Mouse (Mus musculus) heart, postnatal 0 days (tissue): Measurements from ENCODE around the gene Tfeb. TPM values are rescaled to one million over a fixed set of nuclear protein-coding genes. Genes with fewer than 3 reads are reported as not detected.

Source experiments
- ATAC-seq: fragments of 200-750 bp; cut with Nextera tagmentation; 2 replicates; pipeline ENCODE4 v1.8.0; 2017; ENCODE audit warnings: low read depth, moderate number of reproducible peaks, moderate library complexity; ENCODE audit not compliant: insufficient read depth
- DNase-seq: peaks from one replicate; pipeline ENCODE4 v3.0.0-alpha.2; 2016; ENCODE audit warnings: low spot score
- H3K27ac ChIP-seq: fragments of 300-500 bp; sonication (generic); 2 replicates; pipeline ENCODE4 v1.5.1; 2014; ENCODE audit warnings: low read depth, mild to moderate bottlenecking
- H3K27me3 ChIP-seq: fragments of 300-500 bp; sonication (generic); 2 replicates; pipeline ENCODE4 v1.6.1; 2014; ENCODE audit warnings: low read length, mixed read lengths; ENCODE audit not compliant: control insufficient read depth, insufficient read depth
- H3K36me3 ChIP-seq: fragments of 300-500 bp; sonication (generic); replicated peaks from 2 replicates; pipeline ENCODE4 v1.6.1; 2014; ENCODE audit warnings: low read length, mixed read lengths; ENCODE audit not compliant: control insufficient read depth, insufficient read depth
- H3K4me1 ChIP-seq: fragments of 300-500 bp; sonication (generic); 2 replicates; pipeline ENCODE4 v1.6.1; 2014; ENCODE audit warnings: antibody characterized with exemption; ENCODE audit not compliant: control insufficient read depth, insufficient read depth
- H3K4me2 ChIP-seq: fragments of 300-500 bp; sonication (generic); 2 replicates; pipeline ENCODE4 v1.6.1; 2014; ENCODE audit warnings: low read depth, mild to moderate bottlenecking, low read length, moderate library complexity
- H3K4me3 ChIP-seq: fragments of 300-500 bp; sonication (generic); 2 replicates; pipeline ENCODE4 v1.5.1; 2014; ENCODE audit warnings: low read depth, low read length
- H3K9ac ChIP-seq: fragments of 300-500 bp; sonication (generic); replicated peaks from 2 replicates; pipeline ENCODE4 v1.6.1; 2014; ENCODE audit warnings: low read depth, low read length, mixed read lengths
- H3K9me3 ChIP-seq: fragments of 300-500 bp; sonication (generic); replicated peaks from 2 replicates; pipeline ENCODE4 v1.6.1; 2016; ENCODE audit warnings: low read length; ENCODE audit not compliant: control insufficient read depth
- CTCF ChIP-seq: IDR thresholded peaks from 2 replicates; pipeline ENCODE4 v1.5.1; 2016; ENCODE audit warnings: antibody characterized with exemption, control low read depth, low read depth
- EP300 ChIP-seq: IDR thresholded peaks from 2 replicates; pipeline ENCODE4 v1.6.1; 2016; ENCODE audit warnings: antibody characterized with exemption, low read depth
- WGBS: fragments of 180-500 bp; shearing (Covaris S2); extraction: QIAGEN DNeasy Blood & Tissue Kit; methylation state at CpG from one replicate; pipeline ENCODE4 v1.1.7; 2014; 5-methylcytosine and 5-hydroxymethylcytosine counted together
- polyA plus RNA-seq: library from polyadenylated mRNA; unstranded; fragments of >200 nt; fragmentation: Nextera tagmentation; extraction: Ambion mirVana; gene quantifications from 2 replicates; pipeline ENCODE4 v1.2.1, GENCODE M21; 2015
- total RNA-seq: library from RNA; depleted of rRNA; stranded (reverse); fragments of >200 nt; gene quantifications from 2 replicates; pipeline ENCODE4 v1.2.3, GENCODE M21; 2014; ENCODE audit warnings: low replicate concordance

Gene Tfeb
- total and polyA plus RNA-seq, 2 experiments from 2014 or later = 27.9 to 42.4 TPM

DNA sequence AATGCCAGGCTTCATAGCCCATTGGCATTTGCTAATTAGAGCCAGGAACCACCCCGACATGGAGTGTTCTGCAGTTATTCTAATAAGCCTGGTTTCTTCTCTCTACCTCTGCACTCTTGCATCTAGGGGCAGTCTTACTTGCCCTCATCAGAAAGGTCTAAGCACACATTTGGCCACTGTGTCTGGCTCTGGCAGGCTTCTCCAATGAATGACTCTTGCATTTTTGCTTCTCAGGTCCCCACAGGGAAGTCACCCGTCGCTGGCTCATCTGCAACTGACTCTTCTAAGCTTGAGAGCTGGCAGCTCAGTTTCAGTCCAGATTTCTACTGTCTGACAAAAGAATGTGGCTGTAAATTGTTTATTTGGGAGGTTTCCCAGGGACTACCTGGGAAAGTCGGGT lies 29.2 kb downstream of the Tfeb start:
- Histone ChIP-seq H3K4me1 (peaks cover 32% of the 10 kb centered on the region), H3K4me2 (no peak overlapping the region), H3K9me3 (no peaks in the 10 kb centered on the region), H3K27ac (no peak overlapping the region), H3K9ac (no peak overlapping the region), H3K4me3 (no peak overlapping the region), H3K27me3 (no peaks in the 10 kb centered on the region), H3K36me3 (0 out of 2 replicates have a peak, but pooled peaks cover 4% of the 10 kb centered on the region)
- no peak for ATAC-seq
- no peak for TF ChIP-seq CTCF
- TF ChIP-seq EP300 = no peak
- DNase-seq = no peak
- 68% methylated on average over 4 of the region's 4 CpGs for WGBS

GRCm38 (mm10) chr17:47766407-47767043 lies 29.7 kb downstream of the Tfeb start:
- no peaks in the 10 kb centered on the region for H3K27me3 ChIP-seq
- 85% methylated on average over 6 of the region's 6 CpGs for WGBS
- H3K27ac ChIP-seq = no peak overlapping the region
- peaks cover 32% of the 10 kb centered on the region for H3K4me1 ChIP-seq
- DNase-seq (no peak), ATAC-seq (no peak)
- no peak for TF ChIP-seq EP300
- no peak for TF ChIP-seq CTCF
- H3K9ac ChIP-seq = no peak overlapping the region
- 0 out of 2 replicates have a peak, but pooled peaks cover 4% of the 10 kb centered on the region for H3K36me3 ChIP-seq
- no peak overlapping the region for H3K4me3 ChIP-seq
- H3K9me3 ChIP-seq = no peaks in the 10 kb centered on the region
- no peak overlapping the region for H3K4me2 ChIP-seq

DNA sequence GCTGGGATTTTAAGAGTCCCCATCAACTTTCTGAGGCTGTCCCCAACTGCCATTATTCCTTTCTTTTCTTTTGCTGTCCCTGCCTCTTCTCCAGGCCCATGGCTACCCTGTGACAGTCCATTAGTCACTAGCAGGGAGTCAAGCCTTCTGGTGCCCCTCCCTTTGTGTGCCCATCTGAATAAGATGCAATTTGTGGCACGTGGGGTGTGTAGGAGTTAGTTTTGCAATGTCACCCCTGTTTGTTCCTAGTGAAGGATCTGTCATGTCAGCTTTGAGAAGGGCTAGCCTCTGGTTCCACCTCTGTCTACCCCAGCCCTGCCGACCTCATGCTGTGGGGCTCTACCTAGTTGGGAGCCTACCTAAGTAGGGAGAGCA lies 30.2 kb downstream of the Tfeb start:
- no peak overlapping the region for H3K4me2 ChIP-seq
- DNase-seq (no peak), ATAC-seq (no peak)
- H3K4me3 ChIP-seq = no peak overlapping the region
- TF ChIP-seq EP300 (no peak), CTCF (no peak)
- no peak overlapping the region for H3K9ac ChIP-seq
- H3K27me3 ChIP-seq = no peaks in the 10 kb centered on the region
- 73% methylated on average over 2 of the region's 2 CpGs for WGBS
- peaks cover 31% of the 10 kb centered on the region for H3K4me1 ChIP-seq
- H3K27ac ChIP-seq = no peak overlapping the region
- H3K36me3 ChIP-seq = 0 out of 2 replicates have a peak, but pooled peaks cover 4% of the 10 kb centered on the region
- H3K9me3 ChIP-seq = peaks cover 3% of the 10 kb centered on the region; the same call in 1 of the 2 replicates

- Histone ChIP-seq H3K4me2 (no peak overlapping the region), H3K9ac (no peak overlapping the region), H3K4me1 (peaks cover 26% of the 10 kb centered on the region), H3K27ac (no peak overlapping the region), H3K36me3 (0 out of 2 replicates have a peak, but pooled peaks cover 4% of the 10 kb centered on the region), H3K4me3 (no peak overlapping the region), H3K9me3 (peaks cover 5% of the 10 kb centered on the region; the same call in 1 of the 2 replicates), H3K27me3 (no peaks in the 10 kb centered on the region)
- no peak for DNase-seq
- no peak for TF ChIP-seq EP300
- TF ChIP-seq CTCF = no peak
- WGBS = 53% methylated on average over 17 of the region's 17 CpGs
- no peak for ATAC-seq
Measured at GRCm38 (mm10) chr17:47767456-47768141, 30.8 kb downstream of the Tfeb start.

DNA sequence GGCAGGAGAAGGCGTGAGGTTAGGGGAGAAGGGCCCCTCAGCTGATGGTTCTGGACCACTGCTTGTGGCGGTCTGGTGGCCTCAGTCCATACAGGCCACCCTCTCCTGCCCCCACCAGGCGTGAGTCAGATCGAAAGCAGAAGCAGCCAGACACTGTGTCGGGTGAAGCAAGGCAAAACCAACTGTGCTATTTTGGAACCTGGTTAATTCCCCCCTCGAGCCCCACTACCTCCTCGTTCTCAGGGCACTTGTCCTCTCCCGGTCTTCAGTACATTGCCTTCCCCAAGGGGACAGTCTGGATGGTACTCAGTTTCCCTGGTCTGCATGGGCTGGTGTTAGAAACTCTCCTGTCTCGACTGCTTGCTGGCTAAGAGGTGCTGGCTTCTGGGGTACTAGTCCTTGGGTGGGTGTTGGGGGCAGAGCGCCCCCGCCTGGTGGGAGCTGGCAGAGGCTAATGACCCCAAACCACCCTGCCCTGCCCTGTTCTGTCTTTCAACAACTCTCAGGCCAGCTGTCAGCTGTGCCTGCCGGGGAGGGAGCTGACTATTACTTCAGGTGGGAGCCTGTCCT lies 32.0 kb downstream of the Tfeb start:
- peak overlapping the region; percentile 39; the same call in 1 of the 2 replicates for H3K27ac ChIP-seq
- peaks cover 5% of the 10 kb centered on the region; the same call in 1 of the 2 replicates for H3K9me3 ChIP-seq
- H3K36me3 ChIP-seq = 0 out of 2 replicates have a peak, but pooled peaks cover 4% of the 10 kb centered on the region
- H3K4me2 ChIP-seq = peak overlapping the region; percentile 18; the same call in 1 of the 2 replicates
- no peak overlapping the region for H3K9ac ChIP-seq
- no peak overlapping the region for H3K4me3 ChIP-seq
- DNase-seq (no peak), ATAC-seq (peak; percentile 66)
- TF ChIP-seq CTCF (peak; percentile 36), EP300 (no peak)
- H3K27me3 ChIP-seq = no peaks in the 10 kb centered on the region
- WGBS = 22% methylated on average over 12 of the region's 12 CpGs
- H3K4me1 ChIP-seq = peaks cover 14% of the 10 kb centered on the region
